Mouse (Mus musculus) G1E (cell line): ENCODE measurements around the gene Stx4a. TPM values are rescaled to one million over a fixed set of nuclear protein-coding genes. Genes with fewer than 3 reads are reported as not detected.
A peak's percentile ranks its signal among the peaks of the same experiment; 100 is the strongest.

ENCODE experiments used
- ATAC-seq: 2 replicates; pipeline ENCODE4 v1.8.0; 2016; ENCODE audit warnings: mild to moderate bottlenecking; ENCODE audit not compliant: insufficient number of reproducible peaks, poor library complexity, low FRiP score, severe bottlenecking; ENCODE audit errors: extremely low read depth
- DNase-seq: peaks from one replicate; pipeline ENCODE4 v3.0.0; 2012; ENCODE audit warnings: low spot score
- H3K27me3 ChIP-seq: 2 replicates; pipeline ENCODE4 v1.6.1; 2012; ENCODE audit warnings: mild to moderate bottlenecking, low read length, inconsistent platforms; ENCODE audit not compliant: insufficient read depth
- H3K36me3 ChIP-seq: replicated peaks from 2 replicates; pipeline ENCODE3; 2012; ENCODE audit warnings: mild to moderate bottlenecking, inconsistent platforms
- H3K4me1 ChIP-seq: 2 replicates; pipeline ENCODE4 v1.6.1; 2012; ENCODE audit warnings: low read depth, low read length, inconsistent platforms, mixed read lengths; ENCODE audit not compliant: insufficient read depth
- H3K4me3 ChIP-seq: 2 replicates; pipeline ENCODE4 v1.5.1; 2012; ENCODE audit warnings: low read depth, mild to moderate bottlenecking, inconsistent platforms, low read length, moderate library complexity, mixed read lengths
- H3K9me3 ChIP-seq: replicated peaks from 2 replicates; pipeline ENCODE4 v1.6.1; 2012; ENCODE audit warnings: inconsistent platforms
- CTCF ChIP-seq: IDR thresholded peaks from 2 replicates; pipeline ENCODE4 v1.5.1; 2012; ENCODE audit warnings: low read depth, low read length, inconsistent platforms, mixed read lengths
- GATA1 ChIP-seq: IDR thresholded peaks from 2 replicates; pipeline ENCODE4 v1.6.1; 2012; ENCODE audit warnings: borderline replicate concordance, low read length, inconsistent platforms, mixed read lengths
- GATA2 ChIP-seq: IDR thresholded peaks from 2 replicates; pipeline ENCODE4 v1.6.1; 2012; ENCODE audit warnings: low read depth, low read length, inconsistent platforms, borderline replicate concordance
- POLR2AphosphoS5 ChIP-seq: IDR thresholded peaks from 2 replicates; pipeline ENCODE4 v1.6.1; 2012; ENCODE audit warnings: low read depth, low read length, inconsistent platforms; ENCODE audit not compliant: insufficient replicate concordance
- TAL1 ChIP-seq: conservative IDR thresholded peaks from 2 replicates; pipeline ENCODE4 v1.6.1; 2012; ENCODE audit warnings: low read depth, low read length, inconsistent platforms, mixed read lengths
- polyA plus RNA-seq: library from polyadenylated mRNA; stranded (reverse); fragments of >175 nt; gene quantifications from 2 replicates; pipeline ENCODE4 v1.2.3, GENCODE M21; 2012
- total RNA-seq, 2 experiments: library from RNA; stranded (forward) in 1 of 2; stranded (reverse) in 1 of 2; fragments of 200-1000 nt in 1 of 2; fragments of >200 nt in 1 of 2; fragmentation: Nextera tagmentation in 1 of 2; gene quantifications; 2 replicates each; pipeline ENCODE4 v1.2.3; 2014 to 2017

Stx4a gene
- total and polyA plus RNA-seq, 3 experiments = 36.0 to 69.9 (median 55.7) TPM

DNA sequence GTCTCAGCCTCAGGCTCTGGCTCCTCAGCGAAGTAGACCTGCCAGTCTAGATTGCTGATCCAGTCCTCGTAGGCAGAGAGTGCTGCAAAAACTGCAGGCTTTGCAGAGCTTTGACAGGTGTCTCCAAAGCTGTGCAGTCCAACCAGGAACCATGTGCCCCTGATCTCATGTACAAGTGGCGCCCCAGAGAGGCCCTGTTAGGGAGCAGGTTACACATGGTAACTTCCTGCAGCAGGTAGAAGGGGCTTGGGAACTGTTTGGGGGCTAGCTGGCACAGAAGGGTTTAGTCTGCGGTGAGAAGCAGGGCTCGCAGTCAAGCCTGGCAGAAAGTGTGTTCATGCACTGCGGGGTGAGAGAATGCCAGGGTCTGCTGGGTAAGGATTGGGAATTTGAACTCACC is 62.5 kb downstream of the Stx4a start:
- no peak for ATAC-seq
- H3K4me1 ChIP-seq = peaks cover 76% of the 10 kb centered on the region
- peaks cover 99% of the 10 kb centered on the region for H3K36me3 ChIP-seq

GRCm38 (mm10) chr7:127887191-127887590 is 63.1 kb downstream of the Stx4a start:
- no peak overlapping the region for H3K4me3 ChIP-seq
- TF ChIP-seq GATA1 (no peak), CTCF (no peak), TAL1 (no peak), GATA2 (no peak), POLR2AphosphoS5 (no peak)
- DNase-seq (no peak), ATAC-seq (no peak)
- no peaks in the 10 kb centered on the region for H3K9me3 ChIP-seq
- H3K27me3 ChIP-seq = no peaks in the 10 kb centered on the region
- peaks cover 99% of the 10 kb centered on the region for H3K36me3 ChIP-seq
- peaks cover 70% of the 10 kb centered on the region for H3K4me1 ChIP-seq

More for the DNA sequence above, 62.5 kb downstream of the Stx4a start:
- no peak for DNase-seq
- no peaks in the 10 kb centered on the region for H3K27me3 ChIP-seq
- H3K9me3 ChIP-seq = no peaks in the 10 kb centered on the region
- H3K4me3 ChIP-seq = peak overlapping the region; percentile 0; the same call in 1 of the 2 replicates
- TF ChIP-seq GATA2 = no peak
- no peak for TF ChIP-seq TAL1
- no peak for TF ChIP-seq POLR2AphosphoS5
- no peak for TF ChIP-seq CTCF
- no peak for TF ChIP-seq GATA1

DNA sequence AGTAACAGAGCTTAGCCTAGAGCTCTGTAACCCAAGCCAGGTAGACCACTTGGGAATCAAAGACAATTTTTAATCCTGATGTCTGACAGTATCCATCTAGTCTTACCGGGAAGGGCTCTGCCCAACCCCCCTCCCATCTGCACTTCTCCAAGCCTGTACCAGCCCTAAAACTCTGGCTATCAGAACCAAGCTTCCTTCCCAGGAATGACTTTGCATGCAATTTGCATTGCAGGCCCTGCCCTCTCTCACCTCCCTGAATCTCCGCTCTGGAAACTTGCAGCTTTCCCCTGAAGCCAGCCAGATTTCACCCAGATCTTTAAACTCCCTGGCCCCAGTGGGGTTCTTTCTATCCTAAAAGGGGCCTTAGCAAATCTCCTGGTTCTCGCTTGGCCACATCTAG is 63.7 kb downstream of the Stx4a start:
- no peak overlapping the region for H3K4me3 ChIP-seq
- H3K4me1 ChIP-seq = peaks cover 64% of the 10 kb centered on the region
- H3K27me3 ChIP-seq = no peaks in the 10 kb centered on the region
- no peaks in the 10 kb centered on the region for H3K9me3 ChIP-seq
- no peak for DNase-seq
- peaks cover 99% of the 10 kb centered on the region for H3K36me3 ChIP-seq
- TF ChIP-seq GATA1 (no peak), GATA2 (no peak), CTCF (no peak), POLR2AphosphoS5 (no peak), TAL1 (no peak)
- no peak for ATAC-seq

DNA sequence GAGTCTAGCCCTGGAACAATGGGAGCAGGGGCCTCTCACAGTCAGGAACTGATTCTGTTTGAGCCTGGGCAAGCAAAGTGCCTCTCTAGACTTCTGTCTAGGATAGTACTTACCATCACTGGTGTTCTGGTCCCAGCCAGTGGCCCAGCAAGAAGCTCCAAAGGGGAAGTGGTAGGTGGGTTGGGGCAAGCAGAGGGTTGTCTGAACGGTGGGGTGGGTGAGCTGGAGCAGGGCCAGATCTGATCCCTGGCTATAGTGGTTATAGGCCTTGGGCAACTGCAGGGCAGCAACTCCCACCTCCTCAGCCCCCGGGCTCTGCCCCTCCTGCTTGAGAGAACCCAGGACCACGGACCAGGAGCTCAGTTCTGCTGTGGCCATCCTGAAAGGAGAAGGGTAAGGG is 64.7 kb downstream of the Stx4a start:
- Histone ChIP-seq H3K4me3 (no peak overlapping the region), H3K36me3 (peaks cover 99% of the 10 kb centered on the region), H3K27me3 (no peaks in the 10 kb centered on the region), H3K4me1 (peaks cover 54% of the 10 kb centered on the region), H3K9me3 (no peaks in the 10 kb centered on the region)
- no peak for ATAC-seq
- DNase-seq = no peak
- TF ChIP-seq GATA1 (no peak), POLR2AphosphoS5 (no peak), TAL1 (no peak), GATA2 (no peak), CTCF (no peak)

- DNase-seq (no peak), ATAC-seq (no peak)
- TF ChIP-seq GATA2 = no peak
- TF ChIP-seq TAL1 = no peak
- no peak for TF ChIP-seq GATA1
- TF ChIP-seq POLR2AphosphoS5 = no peak
- TF ChIP-seq CTCF = no peak
These were observed 66.7 kb downstream of the Stx4a start, which contains the start of gene Prss53 for GRCm38 (mm10) chr7:127890798-127891197. Gene Prss53 (minus strand): TSS chr7:127890970.

DNA sequence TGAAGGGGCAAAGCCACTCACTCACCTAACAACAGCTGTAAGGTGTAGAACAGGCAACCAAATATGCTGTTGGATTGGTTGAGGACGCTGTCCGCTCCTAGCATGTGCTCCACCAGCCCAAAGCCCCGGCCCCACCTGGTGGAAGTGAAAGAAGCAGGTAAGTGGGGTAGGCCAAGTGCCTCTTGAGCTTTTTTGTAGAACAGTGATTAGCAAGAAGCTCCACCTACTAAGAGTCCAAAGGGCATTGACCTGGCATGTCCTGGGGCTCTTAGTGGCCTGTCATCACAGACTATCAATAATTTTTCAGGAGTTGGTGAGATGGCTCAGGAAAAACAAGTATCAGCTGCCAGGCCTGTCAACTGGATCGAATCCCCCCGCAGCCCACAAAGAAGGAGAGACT is 70.4 kb downstream of the Stx4a start:
- peaks cover 50% of the 10 kb centered on the region for H3K4me1 ChIP-seq
- H3K36me3 ChIP-seq = peaks cover 50% of the 10 kb centered on the region
- no peaks in the 10 kb centered on the region for H3K27me3 ChIP-seq
- TF ChIP-seq TAL1 (no peak), GATA1 (no peak), CTCF (no peak), POLR2AphosphoS5 (no peak), GATA2 (no peak)
- peak overlapping the region; percentile 78; the same call in 1 of the 2 replicates for H3K4me3 ChIP-seq
- DNase-seq = no peak
- H3K9me3 ChIP-seq = no peaks in the 10 kb centered on the region
- no peak for ATAC-seq

More at GRCm38 (mm10) chr7:127890798-127891197, 66.7 kb downstream of the Stx4a start, which contains the start of gene Prss53:
- H3K4me1 ChIP-seq = peaks cover 54% of the 10 kb centered on the region
- peaks cover 87% of the 10 kb centered on the region for H3K36me3 ChIP-seq
- H3K9me3 ChIP-seq = no peaks in the 10 kb centered on the region
- H3K27me3 ChIP-seq = no peaks in the 10 kb centered on the region
- no peak within 1 kb of the TSS for H3K4me3 ChIP-seq
